Mouse (Mus musculus): Measurements from ENCODE around the gene Dcaf6.

DNA sequence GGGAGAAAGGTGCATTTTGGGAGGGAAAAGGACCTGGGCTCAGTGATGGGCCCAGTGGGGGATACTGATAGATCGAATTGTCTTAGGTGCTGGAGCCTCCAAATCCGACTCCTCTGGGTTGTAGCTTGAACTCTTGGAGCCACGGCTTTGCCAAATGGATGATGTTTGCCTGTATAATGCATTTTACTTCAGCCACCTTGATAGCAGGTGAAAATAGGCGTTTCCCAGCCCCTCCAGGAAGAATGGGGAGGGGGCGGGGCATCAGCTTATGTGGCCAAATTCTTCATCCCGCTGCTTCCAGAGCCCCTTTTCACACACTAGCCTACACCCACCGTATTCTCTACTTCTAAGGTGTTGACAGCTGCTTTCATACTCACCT is 177.3 kb downstream of the Dcaf6 start:
- TF ChIP-seq POLR2A (IDR thresholded peaks at IDR 0.05; ENCODE audit: low read depth, low read length), result no peak
- TF ChIP-seq CTCF (IDR thresholded peaks at IDR 0.05; ENCODE audit: extremely low read depth, insufficient read length, insufficient replicate concordance, low read depth, low read length), result no peak

Data from small intestine, adult 2 months (tissue).